Mouse (Mus musculus) layer of hippocampus, adult 2 months (tissue): ENCODE data around the gene Dusp23. TPM values are rescaled to one million over a fixed set of nuclear protein-coding genes. Genes with fewer than 3 reads are reported as not detected.

Experiments used
- DNase-seq, 2 experiments: peaks; one replicate each; pipeline ENCODE4 v3.0.0; 2022; ENCODE audit warnings: low spot score in 2 of 2
- H3K27ac ChIP-seq: fragments of 200-600 bp; 2 replicates; pipeline ENCODE4 v1.8.1; 2022
- H3K4me3 ChIP-seq: fragments of 200-600 bp; 2 replicates; pipeline ENCODE4 v1.8.1; 2022; ENCODE audit warnings: mild to moderate bottlenecking
- CTCF ChIP-seq: fragments of 200-600 bp; conservative IDR thresholded peaks from 2 replicates; pipeline ENCODE4 v1.8.1; 2022; ENCODE audit warnings: antibody characterized with exemption, mild to moderate bottlenecking, moderate library complexity
- total RNA-seq, 2 experiments: library from RNA; stranded (reverse); gene quantifications; 2 replicates each; pipeline ENCODE4 v1.2.3; 2021

The Dusp23 gene
- total RNA-seq, 2 experiments from 2014 or later: 6.6 to 7.5 TPM

GRCm38 (mm10) chr1:172647236-172647635, 14.5 kb upstream of the Dusp23 start:
- Histone ChIP-seq H3K27ac (no peak overlapping the region), H3K4me3 (no peak overlapping the region)
- TF ChIP-seq CTCF: no peak
- DNase-seq: no peak

- TF ChIP-seq CTCF: no peak
- Histone ChIP-seq H3K27ac (no peak overlapping the region), H3K4me3 (no peak overlapping the region)
- no peak for DNase-seq
Measured at GRCm38 (mm10) chr1:172638781-172639180, 6.0 kb upstream of the Dusp23 start.

- H3K27ac ChIP-seq: no peak overlapping the region
- no peak for DNase-seq
- H3K4me3 ChIP-seq: no peak overlapping the region
- TF ChIP-seq CTCF: peak; percentile 53
Measured at GRCm38 (mm10) chr1:172637801-172638200, 5.0 kb upstream of the Dusp23 start.

GRCm38 (mm10) chr1:172636266-172636665, 3.5 kb upstream of the Dusp23 start:
- H3K27ac ChIP-seq: no peak overlapping the region
- no peak overlapping the region for H3K4me3 ChIP-seq
- DNase-seq: no peak
- no peak for TF ChIP-seq CTCF

- no peak overlapping the region for H3K4me3 ChIP-seq
- TF ChIP-seq CTCF: no peak
- no peak for DNase-seq
- H3K27ac ChIP-seq: peak overlapping the region; percentile 43; the same call in 1 of the 2 replicates
Measured at GRCm38 (mm10) chr1:172635258-172635657, 2.5 kb upstream of the Dusp23 start.

GRCm38 (mm10) chr1:172634136-172634535, 1.4 kb upstream of the Dusp23 start:
- DNase-seq: no peak
- no peak for TF ChIP-seq CTCF
- H3K27ac ChIP-seq: no peak overlapping the region

GRCm38 (mm10) chr1:172631721-172632120, 1.0 kb downstream of the Dusp23 start:
- no peak for DNase-seq
- H3K4me3 ChIP-seq: no peak overlapping the region
- no peak for TF ChIP-seq CTCF
- no peak overlapping the region for H3K27ac ChIP-seq

More at GRCm38 (mm10) chr1:172634136-172634535, 1.4 kb upstream of the Dusp23 start:
- H3K4me3 ChIP-seq: no peak overlapping the region

GRCm38 (mm10) chr1:172629831-172630230, 2.9 kb downstream of the Dusp23 start:
- no peak overlapping the region for H3K4me3 ChIP-seq
- TF ChIP-seq CTCF: no peak
- DNase-seq: no peak
- no peak overlapping the region for H3K27ac ChIP-seq

GRCm38 (mm10) chr1:172626306-172626705, 6.5 kb downstream of the Dusp23 start:
- Histone ChIP-seq H3K4me3 (no peak overlapping the region), H3K27ac (no peak overlapping the region)
- DNase-seq: no peak
- TF ChIP-seq CTCF: no peak

- Histone ChIP-seq H3K4me3 (no peak overlapping the region), H3K27ac (no peak overlapping the region)
- no peak for TF ChIP-seq CTCF
- no peak for DNase-seq
Measured at GRCm38 (mm10) chr1:172624081-172624480, 8.7 kb downstream of the Dusp23 start.

GRCm38 (mm10) chr1:172623599-172623998, 9.2 kb downstream of the Dusp23 start:
- no peak for TF ChIP-seq CTCF
- Histone ChIP-seq H3K27ac (no peak overlapping the region), H3K4me3 (no peak overlapping the region)
- DNase-seq: no peak

- peak in 1 of 2 experiments; percentile 72 for DNase-seq
- H3K27ac ChIP-seq: no peak overlapping the region
- peak; percentile 84 for TF ChIP-seq CTCF
Measured at GRCm38 (mm10) chr1:172619235-172619634, 13.5 kb downstream of the Dusp23 start.

GRCm38 (mm10) chr1:172618141-172618540, 14.6 kb downstream of the Dusp23 start:
- TF ChIP-seq CTCF: no peak
- no peak for DNase-seq
- Histone ChIP-seq H3K27ac (no peak overlapping the region), H3K4me3 (no peak overlapping the region)

More at GRCm38 (mm10) chr1:172619235-172619634, 13.5 kb downstream of the Dusp23 start:
- H3K4me3 ChIP-seq: no peak overlapping the region

GRCm38 (mm10) chr1:172617365-172618076, 15.2 kb downstream of the Dusp23 start:
- no peak for DNase-seq
- no peak overlapping the region for H3K27ac ChIP-seq
- TF ChIP-seq CTCF: no peak
- peak overlapping the region; percentile 50 for H3K4me3 ChIP-seq
